In the genomic region with DNA sequence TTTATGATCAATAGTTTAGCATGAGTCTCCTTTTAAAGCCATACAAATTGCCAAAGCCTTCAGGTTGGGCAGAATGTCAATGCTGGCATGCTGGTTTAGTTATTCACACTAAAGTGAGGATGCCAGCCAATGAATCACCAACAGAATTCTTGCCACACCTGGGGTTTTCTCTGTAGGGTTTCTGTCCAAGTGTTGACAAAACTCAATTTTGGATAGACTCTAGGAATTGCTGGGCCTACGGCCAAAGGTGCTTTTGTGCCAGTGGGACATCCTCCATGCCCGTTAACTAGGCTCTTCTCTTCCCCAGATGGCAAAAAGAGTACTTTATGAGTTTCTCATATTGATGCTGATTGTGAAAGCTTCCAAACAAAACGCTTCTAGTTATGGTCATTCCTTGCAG, we compare ENCODE assay signal across 10 mouse cellular contexts.
DNase-seq lines count a peak whose midpoint lies in the region.
"Had no signal": no experiment of that assay in that cellular context is flagged by ENCODE, and none has a peak within 500 bp of the region (broad histone marks: within the 10 kb centered on the region; RNA-seq: fewer than 3 reads in every experiment).

No protein-coding gene starts in this region.

- intact Hi-C loops in heart, postnatal 25 days (cut with DNase I): no loop called here

- peak; percentile 9 for DNase-seq in layer of hippocampus, adult 11-12 months (ENCODE audit: low spot score)
- DNase-seq in layer of hippocampus, adult 9-10 months (ENCODE audit: low spot score): no peak
- peak; percentile 70 for DNase-seq in adrenal gland, postnatal 10 days
- DNase-seq in cerebellum, adult 18-20 months: peak; percentile 48 to 50
- peak; percentile 14 for DNase-seq in layer of hippocampus, adult 9-11 months
- DNase-seq in spleen, adult 18-20 months: no peak
- no peak for DNase-seq in heart, postnatal 25 days (ENCODE audit: low spot score)
- DNase-seq: kidney, postnatal 36 days; midbrain, embryonic 14.5 days; thymus, postnatal 25 days had no signal

Comparison
In these comparisons a context has a peak if more than half of its experiments do, and no peak if none do; other contexts are left out.
1. DNase-seq: peak in layer of hippocampus, adult 11-12 months (single experiment), adrenal gland, postnatal 10 days (single experiment), cerebellum, adult 18-20 months (2 of 2) and layer of hippocampus, adult 9-11 months (single experiment); none in layer of hippocampus, adult 9-10 months (single experiment), spleen, adult 18-20 months (0 of 2) and heart, postnatal 25 days (single experiment).